Mouse (Mus musculus) liver, adult 2 months (tissue): ENCODE measurements around the gene Gtf3c2.

Experiments
- CTCF ChIP-seq: fragments of 200-500 bp; IDR thresholded peaks from 2 replicates; pipeline ENCODE4 v1.5.1; 2011; ENCODE audit warnings: low read depth, low read length, control low read depth
- POLR2A ChIP-seq: fragments of 200-500 bp; IDR thresholded peaks from 2 replicates; pipeline ENCODE4 v1.6.1; 2011; ENCODE audit warnings: low read length, control low read depth; ENCODE audit not compliant: insufficient read depth; ENCODE audit errors: extremely low read depth

GRCm38 (mm10) chr5:31221304-31221945, 41.5 kb upstream of the Gtf3c2 start:
- peak; percentile 30; the same call in 1 of the 2 replicates for TF ChIP-seq CTCF
- no peak for TF ChIP-seq POLR2A
